Mouse (Mus musculus) ovary, postnatal 14 days (tissue): ENCODE measurements at regions not wholly inside any gene's neighbourhood (a gene's known extent, or its start where the extent isn't known, plus 50 kb on each side); places are given as distances from the start of the nearest gene placed in this dataset.

Experiments used
- DNase-seq: peaks from one replicate; pipeline ENCODE4 v3.0.0; 2022; ENCODE audit warnings: low spot score

DNA sequence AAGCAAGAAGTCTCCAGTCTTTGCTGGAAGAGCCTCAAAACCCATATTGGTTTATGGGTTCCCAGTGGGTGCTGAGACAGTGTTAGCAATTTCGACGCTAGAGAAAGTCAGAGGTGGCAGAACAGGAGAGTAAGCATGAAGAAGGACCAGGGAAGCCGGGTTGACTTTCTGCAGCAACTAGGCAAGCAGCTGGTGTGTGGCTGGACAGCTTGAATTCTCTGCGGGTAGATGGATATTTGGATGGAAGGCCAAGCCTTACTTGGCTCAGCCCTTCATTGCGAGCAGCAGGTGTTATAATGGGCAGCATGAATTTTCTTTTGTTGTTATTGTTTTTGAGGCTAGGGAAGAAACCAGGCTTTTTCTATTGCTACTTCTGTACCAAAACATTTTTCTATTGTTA, 362.7 kb upstream of the Satb1 start:
- no peak for DNase-seq

DNA sequence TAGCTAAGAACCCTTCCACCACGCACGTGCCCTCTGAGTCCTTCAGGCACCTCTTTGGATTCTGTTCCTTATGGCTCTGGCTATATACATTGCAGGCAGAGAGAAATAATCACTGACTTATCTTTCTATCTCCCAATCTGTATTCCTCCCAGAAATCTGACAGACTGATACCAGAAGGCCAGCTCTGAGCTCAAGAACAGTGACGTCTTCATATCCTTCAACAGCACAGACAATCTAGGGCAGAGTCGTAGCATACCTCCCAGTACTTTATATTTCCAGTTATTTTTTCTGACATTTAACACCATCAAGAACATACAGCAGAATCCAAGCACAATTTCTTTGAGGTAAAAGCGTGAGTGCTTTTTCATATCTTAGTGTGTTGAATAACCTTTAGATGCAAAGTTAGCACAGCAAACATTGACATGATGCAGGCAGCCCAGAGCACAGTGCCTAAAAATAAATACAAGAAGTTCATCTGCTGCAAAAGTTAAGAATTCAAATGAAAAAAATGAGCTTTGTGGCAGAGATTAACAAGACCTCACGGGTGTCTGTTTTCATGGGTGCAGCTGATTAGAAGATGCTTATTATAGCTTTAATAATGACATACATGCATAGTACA, 358.1 kb upstream of the Satb1 start:
- DNase-seq: no peak

DNA sequence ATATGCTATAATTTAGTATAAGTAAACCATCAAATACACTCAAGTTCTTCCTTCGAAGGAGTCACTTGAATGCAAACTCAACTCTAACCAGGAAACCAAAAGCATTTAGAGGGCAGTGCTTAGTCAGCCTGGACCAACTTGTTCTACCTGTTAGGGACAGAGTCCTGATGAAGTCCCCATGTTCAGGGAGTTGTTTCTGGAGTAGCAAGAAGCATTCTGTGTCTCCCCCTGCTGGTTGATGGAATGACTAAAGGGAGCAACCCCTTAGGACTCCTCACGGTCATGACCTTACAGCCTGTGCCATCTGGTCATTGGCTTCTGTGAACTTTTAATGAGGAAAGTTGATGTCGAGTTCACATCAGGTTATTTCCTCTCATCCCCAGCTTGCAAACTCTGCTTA, 349.6 kb upstream of the Satb1 start:
- DNase-seq: peak; percentile 39

DNA sequence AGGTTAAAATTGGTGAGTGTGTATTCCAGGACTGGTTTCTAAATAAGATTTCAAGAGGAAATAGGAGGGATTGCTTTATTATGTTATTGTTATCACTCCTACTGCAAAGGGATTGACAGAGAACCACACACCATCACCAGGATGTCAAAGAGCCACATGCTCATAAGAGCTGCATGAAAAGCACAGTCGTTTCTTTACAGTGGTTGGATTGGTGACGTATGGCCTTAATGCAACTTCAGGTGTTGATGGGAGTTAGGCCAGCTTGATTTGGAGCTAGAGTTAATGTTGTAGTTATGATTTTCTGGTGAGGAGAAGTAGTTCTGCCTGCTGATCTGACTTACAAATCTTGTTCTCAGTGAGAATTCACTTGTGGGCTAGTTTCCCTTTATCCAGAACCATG, 344.9 kb upstream of the Satb1 start:
- no peak for DNase-seq

DNA sequence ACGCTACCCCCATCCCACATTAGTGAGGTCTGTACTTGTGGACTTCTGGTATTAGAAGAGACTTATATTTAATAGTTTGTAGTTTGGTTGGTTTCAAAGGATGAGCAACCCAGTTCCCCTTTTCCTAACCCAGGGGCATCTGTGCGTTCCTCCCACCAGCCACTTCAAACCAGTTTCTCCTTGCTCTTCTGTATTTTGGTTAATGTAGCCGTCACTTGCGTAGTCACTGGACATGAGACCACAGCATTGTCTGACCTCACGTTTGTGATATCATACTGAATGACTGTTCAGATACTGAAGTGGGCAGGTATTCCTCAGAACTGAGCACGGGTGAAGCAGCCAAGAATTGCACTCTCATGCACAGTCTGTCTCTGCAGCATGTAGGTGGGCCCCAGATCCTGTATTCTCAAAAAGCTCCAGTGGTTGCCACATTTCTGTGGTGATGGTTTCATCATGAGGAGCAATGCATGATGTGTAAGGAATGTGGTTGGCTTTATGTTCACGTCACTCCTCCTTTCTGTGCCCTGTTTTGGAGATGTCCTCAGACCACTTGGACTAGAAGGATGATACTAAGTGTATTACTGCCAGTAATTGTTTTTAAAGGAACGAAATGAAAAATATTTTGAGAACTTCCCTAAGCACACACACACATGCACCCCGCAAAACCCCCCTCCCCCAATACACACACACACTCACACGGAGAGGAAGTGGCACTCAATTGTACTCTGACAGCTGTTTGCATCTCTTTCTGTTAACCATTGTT, 335.2 kb upstream of the Satb1 start:
- no peak for DNase-seq

DNA sequence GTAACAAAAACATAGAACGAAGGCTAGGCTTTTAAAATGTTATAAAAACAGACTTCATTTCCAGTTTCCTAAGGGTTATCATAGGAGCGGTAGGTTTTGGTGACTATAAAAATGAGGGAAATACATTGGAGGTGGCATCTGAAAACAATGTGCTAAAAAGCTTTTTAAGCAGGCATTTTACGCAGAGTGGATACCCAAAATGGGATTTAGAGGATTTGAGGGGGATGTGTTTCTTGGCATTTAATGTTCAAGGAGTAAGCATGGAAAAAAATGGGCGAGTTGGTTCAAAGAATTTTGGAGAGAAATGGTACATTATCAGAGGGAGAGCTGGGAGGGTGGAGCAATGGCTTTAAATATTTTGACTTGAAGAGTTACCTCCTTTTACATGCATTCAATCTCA, 334.6 kb upstream of the Satb1 start:
- no peak for DNase-seq

DNA sequence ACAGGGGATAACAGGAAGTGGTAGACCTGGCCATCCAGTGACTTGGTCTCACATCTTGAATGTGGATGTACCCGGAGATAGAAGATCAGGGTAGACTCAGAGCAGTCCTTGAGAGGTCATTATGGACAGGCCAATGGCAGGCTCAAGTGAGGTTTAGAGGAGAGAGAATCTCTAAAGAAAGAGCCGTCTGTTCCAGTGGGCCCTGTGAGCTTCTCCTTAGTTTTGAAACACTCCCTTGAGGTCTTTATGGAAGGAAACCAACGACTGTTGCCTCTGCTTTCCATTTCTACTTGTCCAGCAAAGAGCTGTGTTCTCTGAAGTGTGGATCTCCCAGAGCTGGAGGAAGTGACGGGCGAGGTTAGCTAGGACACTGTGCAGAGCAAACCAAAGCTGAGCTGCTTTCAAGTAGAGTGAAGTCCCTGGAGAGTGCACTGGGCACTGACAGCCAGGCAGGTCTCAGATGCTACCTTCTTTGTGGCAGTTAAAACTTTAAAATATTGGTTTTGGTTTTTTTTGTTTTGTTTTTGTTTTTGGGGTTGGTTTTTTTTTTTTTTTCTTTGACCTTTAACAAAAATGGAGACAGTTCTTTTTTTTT, 332.9 kb upstream of the Satb1 start:
- DNase-seq: no peak

DNA sequence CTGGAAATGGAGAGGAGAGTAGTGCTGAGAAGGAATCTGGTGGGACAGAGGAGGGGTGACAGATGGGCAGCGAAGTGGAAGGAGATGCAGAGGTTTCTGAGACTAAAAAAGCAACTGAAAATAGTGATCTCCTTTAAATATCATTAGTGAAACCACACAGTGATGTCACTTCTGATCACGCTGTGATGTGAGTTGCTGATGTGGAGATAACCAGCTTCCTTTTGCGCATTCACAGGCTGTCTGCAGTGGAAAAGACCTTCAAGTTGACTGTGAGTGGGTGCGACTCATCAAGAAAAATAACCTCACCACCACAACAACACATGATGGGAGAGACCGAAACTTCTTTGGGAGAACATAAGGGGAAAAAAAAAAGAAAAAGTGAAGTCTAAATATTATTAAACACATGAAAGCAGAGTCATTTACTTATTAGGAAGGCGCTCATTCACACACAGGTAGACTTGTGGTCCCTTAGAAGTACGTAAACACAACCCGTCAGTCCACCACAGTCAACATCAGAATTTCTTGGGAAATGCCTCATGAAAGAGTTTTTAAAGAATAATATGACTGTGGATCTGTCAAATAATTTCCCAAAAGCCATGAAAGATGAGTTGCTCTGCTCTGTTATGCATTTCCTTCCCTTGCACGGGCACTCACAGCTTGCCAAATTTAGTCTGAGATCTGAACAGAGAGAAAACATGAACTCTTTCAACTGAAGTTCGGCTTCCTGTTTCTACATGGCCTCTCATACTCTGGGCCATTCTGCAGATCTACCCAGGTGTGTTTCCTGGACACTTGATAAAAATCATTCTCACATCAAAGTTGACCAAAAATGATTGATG, 329.7 kb upstream of the Satb1 start:
- DNase-seq: no peak

DNA sequence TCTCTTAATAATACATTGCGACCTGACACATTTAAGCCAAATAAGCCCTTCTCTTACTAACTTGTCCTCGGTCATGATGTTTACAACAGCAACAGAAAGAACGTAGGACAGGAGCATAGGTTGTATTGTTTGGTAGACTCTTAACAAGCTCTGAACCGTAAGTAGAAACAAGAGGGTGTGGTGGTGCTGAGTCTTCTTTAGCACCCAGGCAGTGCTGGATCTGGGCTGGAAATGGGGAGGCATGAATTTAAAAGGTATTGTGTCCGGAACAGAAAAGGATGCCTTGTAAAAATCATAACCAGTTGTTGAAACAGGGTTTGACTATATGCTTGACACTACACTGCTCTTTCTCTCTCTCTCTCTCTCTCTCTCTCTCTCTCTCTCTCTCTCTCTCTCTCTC, 317.4 kb upstream of the Satb1 start:
- DNase-seq: no peak

DNA sequence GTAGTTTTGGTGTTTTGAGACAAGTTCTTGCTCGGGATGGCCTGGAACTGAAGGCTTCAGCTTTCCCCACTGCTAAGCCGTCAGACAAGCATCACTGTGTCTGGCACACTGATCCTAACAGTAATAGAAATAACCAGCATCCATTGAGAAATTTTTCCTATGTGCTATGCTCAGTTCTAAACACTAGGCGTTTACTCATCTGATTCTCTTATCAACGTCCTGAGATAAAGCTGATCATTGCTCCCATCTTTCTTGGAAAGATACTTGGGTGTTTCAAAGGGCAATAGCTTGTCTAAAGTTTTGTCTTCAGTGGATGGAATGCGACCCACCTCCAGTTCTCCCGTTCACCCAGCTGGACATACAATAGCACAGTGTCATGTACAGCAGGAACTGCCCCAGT, 316.7 kb upstream of the Satb1 start:
- DNase-seq: no peak

DNA sequence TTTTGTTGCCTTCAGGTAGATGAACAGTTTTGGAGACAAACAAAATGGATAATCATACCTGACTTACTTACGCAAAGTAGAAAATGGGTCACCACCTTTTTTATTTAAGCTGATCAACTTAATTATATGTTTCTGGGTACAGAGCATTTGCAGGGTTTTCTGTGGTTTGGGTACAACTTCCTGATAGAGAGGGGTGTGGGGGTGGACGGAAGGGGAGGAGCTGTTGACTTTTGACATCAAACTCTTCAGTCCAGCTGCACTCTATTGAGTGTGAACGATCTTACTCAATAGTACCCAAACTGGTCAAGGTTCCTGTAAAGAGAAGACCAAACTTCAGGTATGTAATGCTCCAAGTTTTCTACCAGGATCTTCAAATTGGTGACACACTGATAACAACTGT, 316.0 kb upstream of the Satb1 start:
- DNase-seq: no peak

DNA sequence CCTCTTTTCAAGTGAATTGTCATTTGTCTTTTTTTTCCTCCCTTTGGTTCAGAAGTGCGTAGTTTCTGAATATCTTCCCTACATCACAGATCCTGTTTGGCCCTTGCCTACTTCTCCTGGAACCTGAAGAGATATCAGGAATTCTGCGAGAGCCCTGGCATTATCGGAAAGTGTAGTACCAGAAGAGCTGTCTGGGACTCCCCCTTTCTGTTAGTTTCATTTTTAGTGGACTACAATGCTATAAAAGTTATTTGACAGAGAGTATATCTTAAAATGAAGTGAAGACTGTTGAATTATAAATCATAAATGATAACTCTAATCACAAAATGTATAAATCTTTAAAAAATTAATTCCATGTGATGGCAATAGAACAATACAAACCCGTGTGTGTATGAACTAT, 270.8 kb upstream of the Satb1 start:
- no peak for DNase-seq

DNA sequence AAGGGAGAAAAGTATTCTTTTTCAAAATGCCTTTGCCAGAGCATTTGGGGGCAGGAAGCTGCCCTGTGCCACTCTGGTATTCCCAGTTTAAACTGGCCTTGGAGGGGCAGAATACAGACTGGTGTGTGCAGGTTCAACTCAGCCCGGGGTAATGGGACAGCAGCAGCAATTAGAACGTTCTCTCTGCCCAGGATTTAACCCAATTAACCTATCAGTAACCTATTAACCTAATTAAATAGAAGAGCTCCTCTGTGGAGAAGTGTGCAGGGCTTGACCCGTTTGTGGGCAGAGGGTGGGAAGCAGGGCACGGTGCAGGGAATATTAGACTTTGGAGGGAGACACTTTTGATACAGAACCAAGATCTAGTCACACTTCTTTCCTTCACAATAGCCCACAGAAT, 252.7 kb upstream of the Satb1 start:
- no peak for DNase-seq

DNA sequence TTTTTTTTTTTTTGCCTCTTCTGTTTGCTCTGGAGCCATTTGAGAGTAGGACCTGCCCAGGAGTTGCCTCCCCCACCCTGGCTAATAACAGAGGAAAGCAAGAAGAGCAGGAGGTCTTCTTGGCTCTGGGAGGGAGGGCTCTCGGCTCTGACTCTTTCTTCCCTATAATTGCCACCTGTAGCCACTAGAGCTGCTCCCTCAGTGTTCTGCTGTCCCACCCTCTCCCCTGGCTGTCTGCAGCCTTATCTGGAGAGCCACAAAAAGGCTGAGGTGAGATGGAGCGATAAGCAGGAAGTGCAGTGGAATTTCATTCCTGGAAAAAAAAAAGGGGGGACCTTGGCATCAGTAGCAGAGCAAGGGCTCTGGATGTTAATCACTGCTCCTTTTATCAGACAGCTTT, 251.4 kb upstream of the Satb1 start:
- no peak for DNase-seq

DNA sequence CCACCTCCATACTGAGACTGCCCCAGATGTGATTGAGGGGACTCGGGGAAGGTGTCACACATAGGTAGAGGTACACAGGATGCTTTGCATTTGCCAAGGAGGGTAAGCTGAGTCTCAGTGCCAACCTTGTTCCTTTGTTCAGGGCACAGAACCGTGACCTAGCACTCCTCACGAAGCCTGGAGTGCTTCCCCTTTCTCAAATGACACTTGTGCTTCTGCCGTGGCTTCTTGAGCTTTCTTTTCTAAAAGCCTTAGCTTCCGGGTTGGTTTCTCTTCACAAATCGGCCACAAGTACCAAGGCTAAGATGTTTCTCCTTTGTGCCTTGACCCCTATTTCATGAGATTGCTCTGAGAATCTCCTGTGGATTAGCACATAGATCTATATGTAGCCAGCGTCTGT, 246.2 kb upstream of the Satb1 start:
- DNase-seq: no peak

DNA sequence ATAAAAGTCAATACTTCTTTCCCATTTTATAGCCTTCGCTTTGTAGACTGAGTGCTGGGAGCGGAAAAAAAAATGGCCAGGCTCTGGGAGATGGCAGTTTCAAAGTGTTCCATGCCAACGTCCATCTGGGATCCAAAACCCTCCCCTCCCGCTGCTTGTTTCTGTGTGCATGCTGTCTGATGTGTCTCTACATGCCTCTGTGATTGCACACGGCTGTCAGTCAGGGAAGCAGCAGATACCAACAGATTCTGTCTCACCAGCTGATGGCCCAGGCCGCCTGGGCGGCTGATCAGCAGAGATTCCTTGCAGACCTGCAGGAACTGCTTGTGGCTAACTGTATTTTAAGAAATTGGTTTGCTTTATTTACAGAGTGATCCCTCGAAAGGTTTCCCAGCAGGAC, 245.4 kb upstream of the Satb1 start:
- no peak for DNase-seq

DNA sequence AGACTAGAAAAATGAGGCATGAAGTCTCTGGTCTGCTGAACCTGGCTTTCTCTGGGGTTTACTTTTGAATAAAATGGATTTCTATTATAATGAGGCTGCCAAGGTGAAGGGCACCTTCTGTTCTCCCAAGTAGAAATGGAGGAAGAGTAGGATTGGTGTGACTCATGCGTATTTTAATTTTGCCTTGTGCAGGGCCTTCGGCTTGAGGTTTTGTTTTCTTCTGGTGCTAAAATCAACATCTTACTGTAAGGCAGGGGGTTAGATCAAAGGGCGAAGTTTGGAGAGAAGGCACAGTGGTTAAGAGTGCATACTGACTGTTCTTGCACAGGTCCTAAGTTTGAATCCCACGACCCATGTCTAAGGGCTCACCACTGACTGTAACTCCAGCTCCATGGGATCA, 244.9 kb upstream of the Satb1 start:
- DNase-seq: no peak

DNA sequence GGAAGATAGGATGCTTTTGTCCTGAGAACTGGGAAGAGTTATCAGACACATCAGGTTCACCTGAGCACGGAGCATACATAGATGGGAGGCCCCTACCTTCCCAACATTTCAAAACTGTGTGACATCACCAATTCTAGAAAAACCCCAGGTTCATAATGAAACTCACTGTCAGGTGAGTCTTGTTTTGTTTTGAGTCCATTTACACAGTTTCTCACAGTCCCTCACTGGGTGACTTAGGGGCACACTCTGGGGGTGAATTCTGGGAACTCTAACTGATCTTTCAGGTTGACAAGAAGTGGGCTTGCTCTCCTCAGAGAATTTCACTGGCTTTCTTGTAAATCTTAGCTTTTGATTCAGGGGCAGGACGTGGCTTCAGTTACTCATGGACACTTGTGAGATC, 243.7 kb upstream of the Satb1 start:
- DNase-seq: no peak

DNA sequence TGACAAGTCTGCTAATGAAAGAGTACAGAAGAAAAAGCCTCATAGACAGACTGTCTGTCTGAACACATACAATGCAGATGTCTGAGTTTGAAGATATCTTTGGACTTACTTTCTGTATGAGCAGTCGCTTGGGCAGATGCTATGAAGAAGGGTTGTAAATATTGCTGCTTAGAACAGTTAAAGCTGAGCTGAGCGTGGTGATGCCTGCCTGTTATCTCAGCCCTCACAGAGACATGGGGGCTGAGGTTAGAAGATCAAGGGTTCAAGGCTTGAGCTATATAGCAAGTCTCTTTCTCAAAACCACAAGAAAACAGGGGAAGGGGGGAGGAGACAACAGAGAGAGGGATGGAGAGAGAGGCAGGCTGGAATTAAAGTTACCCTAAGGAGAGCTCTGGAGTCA, 234.6 kb upstream of the Satb1 start:
- no peak for DNase-seq

DNA sequence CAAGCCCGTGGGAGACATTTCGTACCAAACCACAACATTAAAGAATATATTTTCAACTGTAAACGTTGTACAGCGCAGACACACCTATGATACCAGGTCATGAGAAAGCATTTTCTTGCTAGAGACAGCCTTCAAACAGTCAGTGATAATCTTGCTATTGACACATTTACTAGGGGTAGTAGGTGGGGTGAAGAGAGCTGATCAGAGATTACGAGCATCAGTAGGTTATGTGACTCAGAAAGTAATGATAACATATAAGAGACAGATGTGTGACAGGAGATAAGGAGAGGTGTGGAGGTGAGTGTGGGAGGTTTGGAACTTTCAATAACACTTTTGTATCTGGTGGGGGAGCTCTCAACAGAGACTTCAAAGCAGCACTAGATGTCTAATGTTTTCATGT, 231.5 kb upstream of the Satb1 start:
- DNase-seq: no peak

DNA sequence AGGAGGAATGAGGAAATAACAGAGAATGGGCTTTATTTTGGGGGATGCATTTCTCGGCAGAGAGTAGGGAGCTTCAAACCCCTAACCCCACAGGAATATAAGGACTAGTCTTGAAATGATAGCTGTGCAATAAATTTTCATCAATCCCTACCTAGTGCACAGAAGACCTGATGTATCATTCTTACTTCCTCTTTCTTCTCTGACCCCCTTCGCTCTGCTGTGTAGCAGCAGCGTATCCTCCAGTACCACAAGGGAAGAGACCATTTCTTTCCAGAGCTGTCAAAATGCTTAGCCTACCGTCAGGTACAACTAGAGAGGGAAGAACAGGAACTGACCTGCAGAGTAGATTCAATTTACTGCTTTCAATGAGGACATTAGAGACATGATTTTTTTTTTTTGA, 230.0 kb upstream of the Satb1 start:
- DNase-seq: no peak

DNA sequence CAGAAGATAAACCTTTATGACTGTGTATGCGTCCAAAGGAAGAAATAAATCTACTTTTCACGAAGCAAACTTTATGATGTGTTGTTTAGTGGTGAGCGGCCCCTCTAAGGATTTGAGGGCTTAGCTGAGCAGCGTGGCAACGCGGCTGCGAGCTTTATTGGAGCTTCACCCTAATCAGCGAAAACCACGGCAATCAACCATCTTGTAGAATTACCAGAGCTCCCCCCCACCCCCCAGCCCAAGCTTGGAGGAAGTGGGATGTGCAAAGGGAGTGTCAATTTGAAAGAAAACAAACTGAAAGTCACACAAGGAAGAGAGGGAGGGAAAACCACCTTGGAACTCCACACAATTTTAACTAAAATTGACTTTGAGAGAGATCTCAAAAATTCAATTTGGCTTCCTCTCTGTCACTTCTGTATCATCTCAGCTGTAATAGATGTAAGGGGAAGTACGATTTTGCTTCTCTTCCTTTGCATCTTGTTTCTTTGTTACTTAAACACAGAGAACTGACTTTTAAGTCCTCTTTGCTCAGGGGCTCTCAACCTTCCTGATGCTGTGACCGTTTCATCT, 229.1 kb upstream of the Satb1 start:
- DNase-seq: no peak

DNA sequence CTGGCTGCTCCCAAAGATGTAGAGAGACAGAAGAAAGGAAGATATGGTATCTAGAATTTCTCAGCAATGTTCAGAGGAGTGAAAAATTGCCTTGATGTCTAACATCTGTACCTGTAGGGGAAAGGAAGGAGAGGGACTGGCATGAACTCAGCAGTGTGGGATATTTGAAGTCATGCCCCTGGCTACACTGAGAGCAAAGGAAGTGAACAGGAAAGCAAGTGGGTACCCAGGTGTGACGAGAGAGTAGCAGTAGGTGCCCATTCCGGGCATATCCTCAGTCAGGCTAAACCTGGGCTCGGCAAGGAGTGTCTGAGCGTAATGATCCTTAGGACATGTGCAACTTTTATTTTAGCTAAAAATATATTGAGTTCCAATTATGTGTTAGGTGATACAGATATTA, 203.4 kb upstream of the Satb1 start:
- no peak for DNase-seq
